In genomic region chr10:17411300-17411987, GRCm38 (mm10) we compare ENCODE assay signal across 10 mouse cellular contexts.
DNase-seq lines count a peak whose midpoint lies in the region; ATAC-seq lines count a peak whose summit lies in the region.
"Had no signal": no experiment of that assay in that cellular context is flagged by ENCODE, and none has a peak within 500 bp of the region (broad histone marks: within the 10 kb centered on the region; RNA-seq: fewer than 3 reads in every experiment).

No protein-coding gene starts in this region.

- no peak overlapping the region for H3K9ac ChIP-seq in midbrain, embryonic 14.5 days (replicated peaks; ENCODE audit: low read length)
- no peak overlapping the region for H3K9ac ChIP-seq in neural tube, embryonic 15.5 days (replicated peaks)
- H3K9ac ChIP-seq: hindbrain, embryonic 15.5 days had no signal

- H3K4me2 ChIP-seq in midbrain, embryonic 14.5 days (ENCODE audit: low read length), result no peak overlapping the region
- no peak overlapping the region for H3K4me2 ChIP-seq in neural tube, embryonic 15.5 days
- H3K4me2 ChIP-seq: hindbrain, embryonic 15.5 days had no signal

- H3K4me3 ChIP-seq in midbrain, embryonic 10.5 days, result no peak overlapping the region
- H3K4me3 ChIP-seq in midbrain, embryonic 14.5 days (replicated peaks; ENCODE audit: low read depth, low read length), result no peak overlapping the region
- H3K4me3 ChIP-seq in neural tube, embryonic 15.5 days (replicated peaks), result no peak overlapping the region
- H3K4me3 ChIP-seq: hindbrain, embryonic 15.5 days had no signal

- peaks cover 4% of the 10 kb centered on the region for H3K4me1 ChIP-seq in midbrain, embryonic 10.5 days
- H3K4me1 ChIP-seq in midbrain, embryonic 14.5 days (ENCODE audit: control insufficient read depth, insufficient read depth, low read length), result no peaks in the 10 kb centered on the region
- H3K4me1 ChIP-seq in neural tube, embryonic 15.5 days, result no peaks in the 10 kb centered on the region
- H3K4me1 ChIP-seq: hindbrain, embryonic 15.5 days had no signal

- no peaks in the 10 kb centered on the region for H3K9me3 ChIP-seq in midbrain, embryonic 10.5 days (replicated peaks)
- H3K9me3 ChIP-seq in midbrain, embryonic 14.5 days (ENCODE audit: control insufficient read depth, low read length), result no peaks in the 10 kb centered on the region
- H3K9me3 ChIP-seq in neural tube, embryonic 15.5 days (replicated peaks), result no peaks in the 10 kb centered on the region
- H3K9me3 ChIP-seq: hindbrain, embryonic 15.5 days had no signal

- peak; percentile 17 for DNase-seq in midbrain, embryonic 10.5 days (ENCODE audit: low spot score)
- DNase-seq in midbrain, embryonic 14.5 days, result no peak
- DNase-seq in adrenal gland, postnatal 10 days, result peak; percentile 58
- peak; percentile 52 for DNase-seq in kidney, postnatal 10 days
- DNase-seq in retina, embryonic 14.5 days (ENCODE audit: low spot score), result peak; percentile 49
- no peak for DNase-seq in natural killer cell, adult 2 months (ENCODE audit: low spot score in 2 of 2)
- DNase-seq in layer of hippocampus, postnatal 10 days (ENCODE audit: low spot score in 2 of 2), result no peak
- DNase-seq: thymus, postnatal 4 days had no signal

- H3K27ac ChIP-seq in midbrain, embryonic 10.5 days (replicated peaks), result no peak overlapping the region
- no peak overlapping the region for H3K27ac ChIP-seq in midbrain, embryonic 14.5 days (replicated peaks; ENCODE audit: low read depth, low read length)
- no peak overlapping the region for H3K27ac ChIP-seq in neural tube, embryonic 15.5 days (replicated peaks)
- H3K27ac ChIP-seq: hindbrain, embryonic 15.5 days had no signal

- no peak for ATAC-seq in midbrain, embryonic 14.5 days (ENCODE audit: low FRiP score, low TSS enrichment)
- ATAC-seq in neural tube, embryonic 15.5 days (ENCODE audit: low FRiP score), result no peak

- no peaks in the 10 kb centered on the region for H3K36me3 ChIP-seq in midbrain, embryonic 10.5 days
- H3K36me3 ChIP-seq in midbrain, embryonic 14.5 days (ENCODE audit: control insufficient read depth, insufficient read depth, low read length), result no peaks in the 10 kb centered on the region
- H3K36me3 ChIP-seq in neural tube, embryonic 15.5 days, result no peaks in the 10 kb centered on the region
- H3K36me3 ChIP-seq: hindbrain, embryonic 15.5 days had no signal

- 54% methylated on average over 4 of the region's 4 CpGs for WGBS in midbrain, embryonic 10.5 days
- 45% methylated on average over 4 of the region's 4 CpGs for WGBS in midbrain, embryonic 14.5 days
- 35% methylated on average over 4 of the region's 4 CpGs for WGBS in neural tube, embryonic 15.5 days

- H3K27me3 ChIP-seq in midbrain, embryonic 10.5 days (ENCODE audit: low read depth, poor library complexity, severe bottlenecking), result no peaks in the 10 kb centered on the region
- H3K27me3 ChIP-seq in midbrain, embryonic 14.5 days (ENCODE audit: control insufficient read depth, insufficient read depth, low read length), result no peaks in the 10 kb centered on the region
- no peaks in the 10 kb centered on the region for H3K27me3 ChIP-seq in neural tube, embryonic 15.5 days (replicated peaks)
- H3K27me3 ChIP-seq: hindbrain, embryonic 15.5 days had no signal

Comparison
In these comparisons a context has a peak if more than half of its experiments do, and no peak if none do; other contexts are left out.
1. DNase-seq: peak in midbrain, embryonic 10.5 days (single experiment), adrenal gland, postnatal 10 days (single experiment), kidney, postnatal 10 days (single experiment) and retina, embryonic 14.5 days (single experiment); none in midbrain, embryonic 14.5 days (single experiment), natural killer cell, adult 2 months (0 of 2) and layer of hippocampus, postnatal 10 days (0 of 2).